Mouse (Mus musculus) intestine, embryonic 15.5 days (tissue): ENCODE results near the gene Sik2. TPM values are rescaled to one million over a fixed set of nuclear protein-coding genes. Genes with fewer than 3 reads are reported as not detected.

Experiments
- polyA plus RNA-seq: library from polyadenylated mRNA; unstranded; fragments of >200 nt; fragmentation: Nextera tagmentation; extraction: Ambion mirVana; gene quantifications from 2 replicates; pipeline ENCODE4 v1.2.1, GENCODE M21; 2015

The Sik2 gene
- polyA plus RNA-seq, 1 experiment from 2014 or later, result 14.6 TPM

Other genes with a start within 250 kb of the Sik2 start
- gene Fdxacb1, start 240.8 kb downstream of the Sik2 start, polyA plus RNA-seq, result 11.0 and 11.6 TPM in 2 replicates
- 40.8 and 42.8 TPM in 2 replicates for gene Alg9, start 234.1 kb downstream of the Sik2 start, polyA plus RNA-seq
- gene 1110032A03Rik, start 233.6 kb downstream of the Sik2 start, polyA plus RNA-seq, result 26.1 and 30.6 TPM in 2 replicates
- 62.8 and 65.7 TPM in 2 replicates for gene Ppp2r1b, start 163.8 kb downstream of the Sik2 start, polyA plus RNA-seq
- gene Btg4, start 51.8 kb upstream of the Sik2 start, polyA plus RNA-seq, result not detected in 2 replicates
- 3.7 and 4.3 TPM in 2 replicates for gene Layn, start 68.0 kb upstream of the Sik2 start, polyA plus RNA-seq
- gene 4833427G06Rik, start 93.0 kb upstream of the Sik2 start, polyA plus RNA-seq, result not detected in 2 replicates
- gene Gm32742, start 156.4 kb upstream of the Sik2 start, polyA plus RNA-seq, result 0.01 TPM in 1 of 2 replicates, not detected in the other
- 0.10 and 0.20 TPM in 2 replicates for gene Pou2af1, start 204.6 kb upstream of the Sik2 start, polyA plus RNA-seq